Mouse (Mus musculus): Measurements from ENCODE around the gene Abcd4. TPM values are rescaled to one million over a fixed set of nuclear protein-coding genes. Genes with fewer than 3 reads are reported as not detected.

Abcd4 gene
- polyA plus RNA-seq (2017; shearing (Covaris generic)), result 14.1 TPM

GRCm38 (mm10) chr12:84616977-84617630 is at the start of gene Abcd4:
TSS of gene Abcd4 (minus strand) at chr12:84617413.

GRCm38 (mm10) chr12:84640654-84641053 is 23.4 kb upstream of the Abcd4 start, which contains the start of gene Vrtn:
TSS of gene Vrtn (plus strand) at chr12:84641019.

GRCm38 (mm10) chr12:84569336-84569970 is 47.8 kb downstream of the Abcd4 start, which contains the start of gene Vsx2:
TSS of gene Vsx2 (plus strand) at chr12:84569762.

Other genes with a start within 250 kb of the Abcd4 start
- gene Entpd5, start 208.4 kb downstream of the Abcd4 start, polyA plus RNA-seq (2017; shearing (Covaris generic)), result 60.3 TPM
- 2.1 TPM for gene Bbof1, start 208.3 kb downstream of the Abcd4 start, polyA plus RNA-seq (2017; shearing (Covaris generic))
- 35.2 TPM for gene Rnf113a2, start 200.2 kb downstream of the Abcd4 start, polyA plus RNA-seq (2017; shearing (Covaris generic))
- gene Aldh6a1, start 166.4 kb downstream of the Abcd4 start, polyA plus RNA-seq (2017; shearing (Covaris generic)), result 12.9 TPM
- gene Lin52, start 166.0 kb downstream of the Abcd4 start, polyA plus RNA-seq (2017; shearing (Covaris generic)), result 25.4 TPM
- not detected for gene Vsx2, start 47.7 kb downstream of the Abcd4 start, polyA plus RNA-seq (2017; shearing (Covaris generic))
- gene Vrtn, start 23.6 kb upstream of the Abcd4 start, polyA plus RNA-seq (2017; shearing (Covaris generic)), result not detected
- not detected for gene Syndig1l, start 81.4 kb upstream of the Abcd4 start, polyA plus RNA-seq (2017; shearing (Covaris generic))
- 84.2 TPM for gene Npc2, start 155.7 kb upstream of the Abcd4 start, polyA plus RNA-seq (2017; shearing (Covaris generic))
- 83.4 TPM for gene Isca2, start 155.8 kb upstream of the Abcd4 start, polyA plus RNA-seq (2017; shearing (Covaris generic))